Mouse (Mus musculus) lung, postnatal 4 days (tissue): ENCODE results near the gene Neurog2.

Experiments used
- DNase-seq, 2 experiments: peaks; one replicate each; pipeline ENCODE4 v3.0.0; 2021

Gene Neurog2

DNA sequence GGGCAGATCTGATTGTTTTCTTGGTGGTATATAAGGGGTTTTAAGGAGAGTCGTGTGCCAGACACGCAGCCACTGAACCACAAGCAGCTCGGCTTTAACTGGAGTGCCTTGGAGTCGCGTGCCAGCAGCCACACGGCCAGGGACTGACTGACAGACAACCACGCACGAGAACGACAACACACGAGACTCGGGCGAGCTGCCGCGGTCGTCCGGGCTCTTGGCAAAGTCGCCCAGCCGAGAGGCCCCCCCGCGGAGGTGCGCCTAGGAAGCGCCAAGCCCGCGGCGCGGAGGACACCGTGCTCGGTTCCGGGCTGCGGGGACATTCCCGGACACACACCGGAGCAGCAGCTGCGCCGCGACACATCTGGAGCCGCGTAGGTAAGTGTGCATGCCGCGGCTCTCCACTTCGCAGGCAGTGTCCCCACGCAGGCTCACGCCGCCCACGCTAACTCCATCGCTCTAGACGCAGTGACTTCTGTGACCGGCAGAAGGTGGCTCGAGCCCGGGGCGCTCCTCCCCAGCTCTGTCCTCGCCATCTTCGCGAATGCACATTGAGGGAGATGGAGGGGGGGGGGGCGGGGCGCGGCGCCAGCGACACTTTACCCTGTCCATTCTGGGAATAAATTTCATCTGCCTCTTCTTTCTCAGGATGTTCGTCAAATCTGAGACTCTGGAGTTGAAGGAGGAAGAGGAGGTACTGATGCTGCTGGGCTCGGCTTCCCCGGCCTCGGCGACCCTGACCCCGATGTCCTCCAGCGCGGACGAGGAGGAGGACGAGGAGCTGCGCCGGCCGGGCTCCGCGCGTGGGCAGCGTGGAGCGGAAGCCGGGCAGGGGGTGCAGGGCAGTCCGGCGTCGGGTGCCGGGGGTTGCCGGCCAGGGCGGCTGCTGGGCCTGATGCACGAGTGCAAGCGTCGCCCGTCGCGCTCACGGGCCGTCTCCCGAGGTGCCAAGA is at the start of gene Neurog2:
Neurog2 (plus strand) TSS at position 56 of the 953 bp plus-strand sequence.
- DNase-seq = peak in 1 of 2 experiments; percentile 16

DNA sequence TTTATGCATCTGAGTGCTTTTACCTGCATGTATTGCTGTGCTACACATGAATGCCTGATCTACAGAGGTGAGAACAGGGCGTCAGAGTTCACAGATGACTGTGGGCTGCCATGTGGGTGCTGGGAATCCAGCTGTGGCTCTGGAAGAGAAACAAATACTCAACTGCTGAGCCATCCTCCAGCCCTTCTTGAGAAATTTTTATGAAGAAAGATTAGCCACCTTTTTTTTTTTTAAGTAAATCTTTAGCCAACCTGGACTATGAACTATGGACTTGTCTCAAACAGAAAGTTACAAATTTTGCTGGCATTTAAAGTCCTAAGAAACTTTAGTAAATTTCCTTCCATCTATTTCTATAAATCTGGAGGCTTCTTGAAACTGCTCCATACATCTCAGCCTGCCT is 35.8 kb upstream of the Neurog2 start:
- no peak for DNase-seq

DNA sequence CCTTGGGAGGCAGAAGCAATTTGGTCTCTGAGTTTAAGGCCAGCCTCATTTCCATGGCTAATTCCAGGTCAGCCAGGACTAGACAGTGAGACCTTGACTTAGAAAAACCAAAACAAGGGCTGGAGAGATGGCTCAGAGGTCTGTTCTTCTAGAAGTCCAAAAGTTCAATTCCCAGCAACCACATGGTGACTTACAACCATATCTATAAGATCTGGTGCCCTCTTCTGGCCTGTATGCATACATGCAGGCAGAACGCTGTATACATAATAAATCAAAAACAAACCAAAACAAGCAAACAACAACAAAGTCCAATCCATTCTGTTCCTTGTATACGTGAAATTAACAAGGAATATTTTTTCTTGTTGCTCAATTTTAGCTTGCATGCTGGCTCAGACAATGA is 24.8 kb upstream of the Neurog2 start:
- no peak for DNase-seq

DNA sequence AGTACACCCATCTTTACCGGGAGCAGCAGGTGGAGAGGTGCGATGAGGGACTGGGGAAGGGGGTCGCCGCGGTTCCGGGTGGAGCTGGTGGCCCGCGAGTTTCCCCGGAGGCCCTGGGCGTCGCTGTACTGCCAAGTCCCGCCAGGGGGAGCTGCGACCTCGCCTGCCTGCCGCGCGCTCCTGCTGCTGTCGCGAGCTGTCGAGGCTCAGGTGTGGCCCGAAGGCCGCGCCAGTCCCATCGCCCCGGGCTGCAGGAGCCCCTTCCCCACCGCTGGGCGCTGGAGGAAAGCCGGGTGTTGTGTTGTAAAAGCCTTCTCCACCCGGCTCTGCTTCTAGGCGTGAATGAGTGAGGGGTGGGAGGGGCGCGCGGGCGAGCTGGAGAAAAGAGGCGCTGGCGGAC is 7.6 kb upstream of the Neurog2 start:
- peak; percentile 72 to 83 for DNase-seq

DNA sequence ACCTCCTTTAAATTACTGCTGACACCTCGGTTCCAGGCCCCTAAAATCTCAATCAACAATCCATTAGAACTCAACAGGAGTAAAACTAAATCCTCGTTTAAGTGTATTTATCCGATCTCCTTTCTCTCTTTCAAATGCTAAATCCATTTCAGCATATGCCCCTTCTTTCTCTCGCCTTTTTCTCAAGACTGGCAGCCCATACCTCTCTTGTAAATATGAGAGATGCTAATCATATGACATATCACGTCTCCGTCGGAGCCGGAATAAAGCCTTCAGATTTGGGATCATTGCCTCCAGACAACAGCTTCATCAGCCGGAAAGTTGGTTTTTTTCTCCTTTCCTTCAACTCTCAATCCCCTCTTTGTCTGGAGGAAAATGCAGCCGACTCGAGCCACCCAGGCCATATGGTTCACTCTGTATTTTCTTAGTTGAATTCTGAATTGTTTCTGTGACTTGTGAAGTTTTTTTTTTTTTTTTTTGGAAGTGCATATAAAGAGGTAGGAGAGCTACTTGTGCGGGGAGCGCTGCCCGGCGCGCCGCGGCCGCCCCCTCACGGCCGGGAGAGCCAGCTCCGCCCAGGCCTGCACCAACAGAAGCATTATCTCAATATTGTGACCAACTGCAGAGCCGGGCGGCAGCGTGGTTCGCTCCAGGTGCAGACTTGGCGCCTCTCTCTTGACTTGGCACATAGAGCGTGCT is 7.1 kb upstream of the Neurog2 start:
- DNase-seq = peak in 1 of 2 experiments; percentile 36

DNA sequence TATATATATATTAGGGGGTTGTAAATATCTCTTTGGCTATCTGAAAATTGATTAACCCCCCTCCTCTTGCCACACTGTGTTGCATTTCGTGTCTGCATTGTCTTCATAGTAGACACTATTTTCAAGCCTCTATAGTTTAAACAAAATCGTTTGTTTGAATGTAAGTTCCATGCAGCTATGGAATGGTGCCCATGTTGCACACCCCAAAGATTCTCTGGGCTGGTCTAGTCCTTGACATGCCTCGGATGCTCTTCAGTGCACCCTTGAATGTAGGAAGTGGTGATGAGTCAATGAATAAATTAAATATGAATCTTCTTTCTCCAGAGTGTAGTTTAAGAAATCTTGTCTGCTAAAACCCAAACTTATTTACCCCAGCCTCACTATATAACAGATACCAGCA is 6.4 kb upstream of the Neurog2 start:
- DNase-seq = no peak

DNA sequence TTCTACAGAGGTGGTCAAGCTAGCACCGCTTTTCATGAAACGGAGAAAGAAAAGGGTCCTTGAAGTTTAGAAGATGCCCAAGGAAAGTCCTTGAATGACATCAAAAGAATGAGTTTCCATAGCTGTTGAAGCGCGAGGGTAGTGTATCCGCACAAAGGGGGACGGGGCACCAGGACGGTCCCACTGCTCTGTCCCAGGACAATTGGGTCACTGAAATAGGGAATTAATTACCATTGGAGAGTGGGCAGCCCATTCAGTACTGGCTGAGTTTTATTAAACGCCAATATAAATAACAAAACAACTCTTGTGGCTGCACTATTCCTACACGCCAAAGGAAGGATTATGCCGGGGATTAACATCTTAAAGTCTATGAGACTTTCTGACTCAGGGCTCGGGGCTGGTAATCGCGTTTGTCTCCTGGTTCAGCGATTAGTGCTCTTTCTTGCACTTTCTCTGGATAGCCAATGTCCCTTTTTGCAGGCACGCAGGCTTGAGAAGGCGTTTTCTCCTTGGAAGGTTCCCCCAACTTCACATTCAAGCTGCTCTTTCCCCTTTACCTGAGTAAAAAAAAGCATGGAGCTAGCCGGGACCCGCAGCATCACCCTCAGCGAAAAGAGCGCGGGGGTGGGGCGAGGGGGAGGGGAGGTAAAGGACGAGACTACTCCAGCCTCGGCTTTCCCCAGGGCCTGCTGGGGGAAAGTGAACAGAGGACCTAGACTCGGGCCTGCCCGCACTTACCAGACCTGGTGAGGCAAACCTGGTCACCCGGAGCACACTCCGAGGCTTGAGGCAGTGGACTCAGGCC is 5.6 kb upstream of the Neurog2 start:
- no peak for DNase-seq

DNA sequence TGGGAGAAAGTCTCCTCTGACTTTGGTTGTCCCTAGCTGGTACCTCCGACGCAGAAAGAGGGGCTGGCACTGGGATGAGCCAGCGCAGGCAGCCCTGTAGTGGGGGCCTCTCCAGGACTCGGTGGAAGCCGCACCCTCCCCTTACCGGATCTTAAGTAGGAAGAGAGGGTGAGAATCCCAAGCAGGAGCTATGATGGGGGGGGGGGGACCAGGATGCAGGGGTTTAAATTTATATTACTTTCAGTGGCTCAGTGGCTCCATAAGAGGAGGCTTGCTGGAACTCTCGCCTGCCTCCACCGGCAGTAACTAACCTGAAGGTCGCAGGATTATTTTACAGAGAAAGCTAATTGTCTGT is 5.0 kb upstream of the Neurog2 start:
- no peak for DNase-seq

DNA sequence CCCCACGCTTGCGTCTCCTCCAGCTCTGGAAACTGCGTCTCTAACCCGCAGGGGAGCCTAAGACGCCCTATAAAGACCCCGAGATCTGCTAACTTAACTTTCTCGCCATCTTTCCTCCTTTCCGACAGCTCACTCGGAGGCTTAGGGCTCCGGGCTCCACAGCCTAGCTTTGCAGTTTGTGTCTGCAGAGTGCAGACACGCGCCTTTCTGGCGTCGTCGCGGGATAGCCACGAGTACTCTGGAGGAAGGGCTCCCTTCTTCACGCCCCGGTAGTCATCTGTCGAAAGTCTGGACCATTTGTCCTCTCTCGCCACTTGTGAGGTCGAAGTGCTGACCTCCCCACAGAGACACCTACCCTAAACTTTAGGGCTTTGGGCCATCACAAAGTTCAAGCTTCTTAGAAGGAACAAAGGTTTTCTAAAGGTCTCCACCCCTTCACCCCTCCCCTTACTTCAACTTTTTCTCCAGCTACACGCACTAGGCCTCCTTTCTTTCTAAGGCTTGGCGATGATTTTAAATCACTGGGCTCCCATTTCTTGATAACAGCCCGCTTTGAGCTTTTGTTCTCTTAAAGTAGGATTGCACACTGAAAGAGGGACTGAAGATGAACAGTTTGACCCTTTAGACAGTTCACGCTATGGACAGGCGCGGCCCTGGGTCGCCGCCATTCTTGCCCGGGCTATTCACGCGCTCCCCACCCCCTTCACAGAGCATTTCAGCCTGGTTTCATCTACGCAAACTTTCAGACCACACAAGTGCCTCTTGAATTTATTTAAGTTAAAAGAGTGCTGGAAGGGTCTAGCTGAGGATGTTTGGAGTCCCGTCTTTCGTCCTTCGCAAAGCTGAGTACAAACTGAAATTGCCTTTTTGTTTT is 4.4 kb upstream of the Neurog2 start:
- no peak for DNase-seq

DNA sequence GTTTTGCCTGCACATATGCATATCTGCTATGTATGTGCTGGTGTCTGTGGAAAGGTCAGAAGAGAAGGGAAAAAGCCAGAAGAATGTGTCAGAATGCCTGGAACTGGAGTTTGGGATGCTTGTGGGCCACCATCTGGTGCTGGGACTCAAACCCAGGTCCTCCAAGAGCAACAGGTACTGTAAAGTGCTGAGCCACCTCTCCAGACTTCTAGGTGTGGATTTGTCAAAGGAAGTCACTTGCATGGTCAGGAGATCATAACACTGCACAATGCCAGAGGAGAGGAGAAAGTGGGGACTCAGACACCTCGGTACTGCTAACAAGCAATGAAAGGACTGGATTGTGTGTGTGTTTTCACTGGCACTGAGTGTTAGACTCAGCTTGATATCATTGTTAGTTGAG is 2.7 kb upstream of the Neurog2 start:
- no peak for DNase-seq

DNA sequence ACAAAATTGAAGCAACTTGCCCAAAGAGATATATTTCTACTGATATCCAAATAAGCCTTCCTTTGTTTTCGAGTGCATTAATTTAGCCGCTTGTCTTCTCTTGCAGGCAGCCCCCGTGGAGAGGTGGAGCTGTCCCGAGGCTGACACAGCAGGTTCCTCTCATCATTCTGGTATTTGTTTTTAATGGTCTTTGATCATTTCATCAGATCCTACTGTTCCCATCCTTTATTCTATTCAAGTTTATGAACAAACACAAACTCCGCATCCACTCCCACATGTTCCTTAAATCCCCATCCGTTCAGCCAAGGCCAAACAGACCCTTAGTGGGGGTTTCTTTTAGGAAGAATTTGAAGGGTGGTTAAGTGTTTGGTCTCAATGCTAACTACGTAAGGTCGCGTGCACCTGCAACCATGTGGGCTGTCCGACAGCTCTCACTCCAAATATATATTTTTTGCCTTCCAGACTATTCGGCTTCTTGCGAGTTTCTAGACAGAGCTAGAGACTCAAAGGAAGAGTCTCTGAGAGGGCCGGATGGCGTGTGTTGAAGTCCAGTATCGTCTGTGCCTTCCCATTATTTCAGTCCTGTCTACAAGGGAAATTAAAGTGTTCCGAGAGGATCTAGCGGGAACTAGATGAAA is 2.1 kb upstream of the Neurog2 start:
- no peak for DNase-seq

DNA sequence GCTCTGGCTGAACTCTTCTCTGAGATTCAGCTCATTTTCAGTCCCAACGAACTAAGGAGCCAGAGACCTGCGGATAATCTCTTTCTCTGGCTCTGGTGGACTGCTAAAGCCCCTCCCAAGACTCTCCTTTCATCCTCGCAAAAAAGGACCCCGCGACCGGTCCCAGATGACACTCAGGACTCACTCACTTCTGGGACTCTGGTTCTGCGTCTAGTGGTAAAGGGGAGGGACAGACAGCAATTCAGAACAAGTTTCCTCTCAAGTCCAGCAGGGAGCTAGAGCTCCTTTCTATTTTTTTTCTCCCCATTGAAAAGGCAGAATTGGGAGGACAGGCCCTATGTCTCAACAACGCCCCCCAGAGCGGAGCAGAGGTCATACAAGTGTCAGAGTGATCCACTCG is 1.4 kb upstream of the Neurog2 start:
- DNase-seq = no peak

DNA sequence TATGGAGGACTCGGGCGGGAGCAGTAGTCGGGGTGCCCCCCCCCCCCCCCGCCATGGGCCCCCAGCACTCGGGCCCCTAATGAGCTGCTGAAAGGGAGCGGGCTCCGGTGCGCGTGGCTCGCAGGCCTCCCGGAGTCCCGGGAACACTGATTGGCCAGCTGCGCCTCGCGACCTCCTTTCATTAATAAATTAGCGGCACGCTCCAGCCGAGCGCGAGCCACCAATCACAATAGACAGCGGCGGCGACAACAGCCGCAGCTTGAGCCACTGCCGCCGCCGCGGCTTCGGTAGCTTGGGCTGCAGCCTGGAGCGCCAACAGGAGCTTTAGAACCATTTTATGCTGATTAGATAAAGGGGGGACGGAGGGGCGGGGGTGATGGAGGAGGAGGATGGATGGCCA is 404 bp upstream of the Neurog2 start:
- peak in 1 of 2 experiments; percentile 34 for DNase-seq

DNA sequence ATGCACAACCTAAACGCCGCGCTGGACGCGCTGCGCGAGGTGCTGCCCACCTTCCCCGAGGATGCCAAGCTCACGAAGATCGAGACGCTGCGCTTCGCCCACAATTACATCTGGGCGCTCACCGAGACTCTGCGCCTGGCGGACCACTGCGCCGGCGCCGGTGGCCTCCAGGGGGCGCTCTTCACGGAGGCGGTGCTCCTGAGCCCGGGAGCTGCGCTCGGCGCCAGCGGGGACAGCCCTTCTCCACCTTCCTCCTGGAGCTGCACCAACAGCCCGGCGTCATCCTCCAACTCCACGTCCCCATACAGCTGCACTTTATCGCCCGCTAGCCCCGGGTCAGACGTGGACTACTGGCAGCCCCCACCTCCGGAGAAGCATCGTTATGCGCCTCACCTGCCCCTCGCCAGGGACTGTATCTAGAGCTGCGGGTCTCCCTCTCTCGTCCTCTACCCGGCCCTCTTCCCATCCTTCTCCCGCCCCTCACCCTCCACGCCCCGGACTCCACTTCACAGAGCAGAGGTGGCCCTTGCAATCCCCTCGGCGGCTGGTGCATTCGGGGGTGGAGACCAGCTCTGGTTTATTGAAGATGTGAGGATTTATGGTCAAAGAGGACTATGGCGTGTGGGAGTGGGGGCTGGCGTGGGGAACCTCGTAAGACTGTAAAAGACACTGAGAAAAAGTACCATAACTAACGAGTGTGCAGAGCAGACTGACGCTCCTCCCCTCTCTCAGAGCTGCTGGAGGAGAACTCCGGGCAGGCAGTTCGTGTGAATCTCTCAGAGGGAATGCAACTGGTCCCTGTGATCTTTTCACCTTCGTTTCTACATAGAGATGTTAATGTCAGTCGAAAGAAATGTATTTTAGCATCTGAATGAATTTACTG is 1.4 kb downstream of the Neurog2 start:
- peak; percentile 76 to 83 for DNase-seq

DNA sequence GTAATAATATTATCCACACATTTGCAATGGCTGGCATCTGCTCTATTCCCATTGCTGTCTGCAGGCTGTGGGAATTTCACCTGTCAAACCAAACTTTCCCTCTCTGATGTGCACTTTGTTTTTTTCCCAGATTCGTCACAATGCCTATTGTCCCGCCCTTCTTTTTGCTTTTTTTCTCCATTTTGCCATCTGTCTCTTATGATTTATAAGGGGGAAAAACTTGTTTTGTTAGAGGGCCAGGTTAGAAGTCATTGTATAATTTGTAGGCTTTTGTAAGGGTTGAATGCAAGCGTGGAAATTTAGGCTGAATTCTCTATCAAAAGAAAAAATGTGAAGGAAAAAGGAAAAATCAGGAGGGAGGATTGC is 2.0 kb downstream of the Neurog2 start:
- no peak for DNase-seq

DNA sequence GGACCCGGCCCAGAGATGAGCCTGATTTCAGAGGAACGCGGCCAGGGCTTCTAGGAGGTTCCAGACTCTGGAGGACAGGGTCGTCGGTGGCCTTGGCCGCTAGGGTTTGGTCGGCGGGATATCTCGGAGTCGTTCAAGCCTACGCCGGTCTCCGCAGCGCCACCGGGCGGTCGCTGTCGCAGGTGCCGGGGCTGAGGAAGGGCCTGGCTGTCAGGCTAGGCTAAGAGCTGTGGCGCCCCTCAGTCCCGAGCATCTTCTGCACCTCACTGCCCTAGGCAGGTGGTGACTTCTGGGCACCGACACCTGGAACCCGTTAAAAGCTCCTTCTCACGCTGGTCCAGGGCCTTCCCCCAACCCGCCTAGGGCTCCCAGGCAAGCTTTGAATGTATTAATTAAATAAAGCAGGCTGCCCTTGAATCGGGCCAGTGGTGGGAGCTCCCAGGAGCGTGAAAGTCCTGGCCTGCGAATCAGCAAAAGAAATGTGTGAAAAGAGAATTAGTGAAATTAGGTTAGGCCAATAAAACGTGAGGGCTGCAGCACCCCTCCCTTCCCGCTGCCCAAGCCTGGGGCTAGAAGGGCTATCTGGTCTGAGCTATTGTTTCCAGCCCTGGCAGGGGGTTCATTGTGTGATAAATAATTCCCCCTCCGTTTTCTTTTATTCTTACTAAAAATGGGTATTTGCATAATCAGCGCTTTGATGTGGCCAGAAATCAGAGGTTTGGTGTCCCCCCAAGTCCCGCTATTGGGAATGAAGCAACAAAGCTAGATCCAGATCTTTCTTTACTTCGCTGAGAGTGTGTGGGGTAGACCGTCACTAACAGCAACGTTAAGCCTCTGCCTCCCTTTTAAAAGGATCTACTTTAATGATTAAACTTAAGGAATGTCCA is 7.2 kb downstream of the Neurog2 start:
- DNase-seq = peak; percentile 49 to 64

DNA sequence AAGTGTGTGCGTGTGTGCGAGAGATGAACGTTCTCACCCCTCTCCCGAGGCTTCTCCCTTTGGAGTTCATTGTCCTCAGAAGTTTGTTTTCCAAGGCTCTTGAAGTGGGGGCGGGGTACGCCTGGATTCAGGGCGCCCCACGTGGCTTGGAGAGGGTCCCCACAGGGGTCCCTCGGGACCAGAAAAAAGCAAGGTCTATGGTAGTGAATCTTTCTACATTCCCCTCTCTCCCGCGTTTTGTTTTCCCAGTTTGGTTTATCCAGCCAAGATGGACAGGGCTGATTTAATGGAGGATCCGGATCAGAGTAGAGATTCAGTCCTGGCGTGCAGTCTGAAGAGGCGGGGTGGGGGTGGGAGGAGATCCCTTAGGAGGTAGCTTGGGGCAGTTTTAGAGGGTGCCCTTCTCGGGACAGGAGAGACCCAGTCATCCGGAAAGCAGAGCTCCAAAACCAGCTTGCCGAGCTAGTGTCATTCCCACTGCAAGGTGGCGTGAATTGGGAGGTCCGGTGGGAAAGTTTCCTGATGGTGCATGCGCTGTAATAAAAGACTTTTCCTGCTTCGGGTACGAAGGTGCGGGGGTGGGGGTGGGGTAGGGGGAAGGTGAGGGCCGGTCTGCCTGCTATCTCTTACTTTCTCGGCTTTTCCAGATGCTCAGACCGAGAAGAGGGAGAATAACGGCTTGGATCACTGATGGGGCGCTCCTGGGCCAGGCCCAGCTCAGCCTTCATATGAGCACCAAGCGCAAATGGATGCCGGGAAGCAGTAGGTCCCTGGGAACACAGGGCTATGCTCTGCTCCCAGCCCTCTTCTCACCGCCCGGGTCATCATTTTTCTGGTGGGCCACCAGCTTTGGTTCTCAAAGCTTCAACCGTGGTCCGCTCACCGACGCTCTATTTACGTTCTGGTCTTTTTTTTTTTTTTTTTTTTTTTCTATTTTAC is 8.1 kb downstream of the Neurog2 start:
- DNase-seq = no peak

DNA sequence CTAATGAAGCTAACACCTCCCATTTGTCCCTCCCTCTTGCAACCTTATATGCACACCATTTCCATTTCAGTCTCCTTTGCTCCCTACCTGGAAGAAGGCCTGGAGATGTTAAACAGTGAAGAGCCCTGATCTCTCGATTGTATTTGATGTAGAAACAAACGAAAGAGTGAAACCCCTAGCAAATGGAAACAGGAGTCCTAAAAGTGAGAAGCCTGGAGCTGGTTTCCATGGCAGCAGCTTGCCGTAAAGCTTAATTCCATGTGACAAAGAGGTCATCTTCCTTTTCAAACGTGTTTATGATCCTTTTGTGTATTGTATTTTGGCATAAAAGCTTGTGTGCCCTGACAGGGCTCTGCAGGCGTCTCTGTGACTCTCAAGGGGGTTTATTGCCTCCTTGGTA is 9.3 kb downstream of the Neurog2 start:
- DNase-seq = no peak
